Mouse (Mus musculus) heart, adult 2 months (tissue): ENCODE measurements around the gene Pheta1. TPM values are rescaled to one million over a fixed set of nuclear protein-coding genes. Genes with fewer than 3 reads are reported as not detected.
A peak's percentile ranks its signal among the peaks of the same experiment; 100 is the strongest.
"Not testable (repeated sequence)": the region's sequence is repeated elsewhere in the genome, so short reads cannot be mapped to it uniquely, and the experiment has no call there.

Experiments
- DNase-seq, 2 experiments: peaks; one replicate each; pipeline ENCODE4 v3.0.0; 2021
- H3K27ac ChIP-seq: fragments of 200-600 bp; 2 replicates; pipeline ENCODE4 v1.8.1; 2022
- H3K27me3 ChIP-seq: fragments of 200-500 bp; 2 replicates; pipeline ENCODE4 v1.6.1; 2012; ENCODE audit warnings: mild to moderate bottlenecking, low read length, inconsistent platforms, mixed read lengths; ENCODE audit not compliant: control insufficient read depth, insufficient read depth
- H3K36me3 ChIP-seq: fragments of 200-500 bp; 2 replicates; pipeline ENCODE4 v1.6.1; 2012; ENCODE audit warnings: low read length, inconsistent platforms; ENCODE audit not compliant: control insufficient read depth, insufficient read depth
- H3K4me1 ChIP-seq: fragments of 200-500 bp; 2 replicates; pipeline ENCODE4 v1.6.1; 2011; ENCODE audit warnings: low read length; ENCODE audit not compliant: control insufficient read depth, insufficient read depth
- H3K4me3 ChIP-seq: fragments of 200-600 bp; 2 replicates; pipeline ENCODE4 v1.8.1; 2022
- H3K79me2 ChIP-seq: fragments of 200-500 bp; replicated peaks from 2 replicates; pipeline ENCODE4 v1.6.1; 2012; ENCODE audit warnings: mild to moderate bottlenecking, inconsistent platforms, low read length, moderate library complexity, mixed read lengths; ENCODE audit not compliant: control insufficient read depth, insufficient read depth
- H3K9ac ChIP-seq: fragments of 200-500 bp; 2 replicates; pipeline ENCODE4 v1.6.1; 2012; ENCODE audit warnings: low read depth, mild to moderate bottlenecking, control low read depth, inconsistent platforms, low read length, mixed read lengths
- CTCF ChIP-seq: fragments of 200-600 bp; IDR thresholded peaks from 2 replicates; pipeline ENCODE4 v1.8.1; 2022; ENCODE audit warnings: antibody characterized with exemption, mild to moderate bottlenecking, moderate library complexity
- EP300 ChIP-seq: fragments of 200-500 bp; IDR thresholded peaks from 2 replicates; pipeline ENCODE4 v1.6.1; 2011; ENCODE audit warnings: low read depth, low read length, control low read depth; ENCODE audit not compliant: insufficient read depth
- POLR2A ChIP-seq: fragments of 200-500 bp; IDR thresholded peaks from 2 replicates; pipeline ENCODE4 v1.6.1; 2011; ENCODE audit warnings: mild to moderate bottlenecking, low read depth, low read length, control low read depth; ENCODE audit not compliant: insufficient read depth
- WGBS: fragments of 180-500 bp; shearing (Covaris S2); methylation state at CpG from one replicate; pipeline ENCODE4 v1.1.7; 2018; 5-methylcytosine and 5-hydroxymethylcytosine counted together
- intact Hi-C: fragments of 180-260 bp; cut with DNase I; formaldehyde crosslinking; loops from one replicate; pipeline ENCODE4 v1.15.1; 2025
- polyA plus RNA-seq: library from polyadenylated mRNA; depleted of rRNA; stranded (reverse); fragments of >200 nt; gene quantifications from 2 replicates; pipeline ENCODE4 v1.2.3, GENCODE M21; 2012
- total RNA-seq, 2 experiments: library from RNA; stranded (reverse); gene quantifications; 2 replicates each; pipeline ENCODE4 v1.2.3; 2021

The Pheta1 gene
- total and polyA plus RNA-seq, 3 experiments = 9.3 to 12.5 (median 9.3) TPM

DNA sequence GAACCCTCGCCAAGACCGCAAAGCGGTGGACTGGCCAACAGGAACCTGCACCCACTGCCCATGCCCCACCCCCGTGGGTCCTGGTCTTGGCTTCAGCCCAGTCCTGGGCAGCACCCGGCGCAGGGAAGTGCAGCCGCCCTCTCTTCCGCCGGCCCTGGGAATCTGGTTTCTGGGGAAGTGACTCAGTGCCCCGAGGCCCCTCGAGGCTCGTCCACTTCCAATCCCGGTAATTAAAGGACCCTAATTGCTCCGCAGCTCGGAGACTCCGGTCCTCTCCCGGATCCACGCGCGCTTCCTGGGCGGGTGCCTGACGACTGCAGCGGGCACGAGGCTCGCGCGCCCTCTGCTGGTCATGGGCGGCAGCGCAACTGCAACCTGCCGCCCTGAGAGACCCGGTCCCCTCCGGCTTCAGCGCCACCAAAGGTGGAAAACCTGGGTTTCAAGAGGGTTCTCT is 6.1 kb upstream of the Pheta1 start:
- WGBS = under 1% methylated on average over 33 of the region's 33 CpGs
- H3K79me2 ChIP-seq = no peaks in the 10 kb centered on the region
- peak overlapping the region; percentile 8 for H3K9ac ChIP-seq
- peaks cover 13% of the 10 kb centered on the region for H3K4me1 ChIP-seq
- no peaks in the 10 kb centered on the region for H3K36me3 ChIP-seq
- no peaks in the 10 kb centered on the region for H3K27me3 ChIP-seq
- intact Hi-C loops = loop anchor here (1.0 to 10.0 kb wide), 3 partner anchors 27 to 215 kb away; no protein-coding TSS in a partner anchor
- 0 out of 2 replicates have a peak, but pooled peaks have one; percentile 74 for TF ChIP-seq EP300
- no peak; the same call in 1 of the 2 replicates for TF ChIP-seq CTCF
- TF ChIP-seq POLR2A = peak; percentile 38; the same call in 1 of the 2 replicates
- peak; percentile 91 to 94 for DNase-seq
- H3K4me3 ChIP-seq = peak overlapping the region; percentile 56
- H3K27ac ChIP-seq = peak overlapping the region; percentile 52

DNA sequence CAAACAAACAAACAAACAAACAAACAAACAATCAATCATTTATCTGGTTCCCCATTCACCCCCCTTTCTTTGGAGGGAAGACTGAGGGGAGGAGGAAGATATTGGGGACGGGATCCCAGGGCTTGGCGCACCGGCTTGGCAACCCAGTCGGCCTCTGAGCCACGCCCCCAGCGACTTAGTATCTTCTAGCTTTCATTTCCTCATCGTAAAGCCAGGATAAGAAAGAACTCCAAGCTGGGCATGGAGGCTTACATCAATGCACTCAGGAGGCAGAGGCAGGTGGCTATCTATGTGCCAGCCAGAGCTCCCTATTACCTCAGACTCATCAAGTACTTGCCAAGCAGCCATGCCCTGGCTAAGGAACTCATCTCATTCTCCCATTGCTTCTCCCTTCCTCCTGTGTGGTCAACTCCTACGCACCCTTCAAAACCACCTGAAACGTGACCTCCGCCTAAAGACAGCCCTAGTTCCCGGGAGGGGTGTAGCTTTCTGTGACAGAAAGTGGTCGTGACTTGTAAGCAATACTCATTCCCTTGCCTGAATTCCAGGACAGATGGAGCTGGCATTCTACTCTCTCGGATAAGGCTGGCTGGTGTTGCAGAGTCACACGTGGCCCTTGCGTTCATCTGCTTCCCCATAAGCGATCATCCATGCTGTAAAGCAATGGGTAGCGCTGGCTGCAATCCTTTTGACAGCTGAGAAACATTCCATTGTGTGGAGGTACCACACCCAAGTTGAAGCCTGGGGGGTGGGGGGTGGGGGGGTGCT is 5.5 kb upstream of the Pheta1 start:
- H3K9ac ChIP-seq = no peak overlapping the region

DNA sequence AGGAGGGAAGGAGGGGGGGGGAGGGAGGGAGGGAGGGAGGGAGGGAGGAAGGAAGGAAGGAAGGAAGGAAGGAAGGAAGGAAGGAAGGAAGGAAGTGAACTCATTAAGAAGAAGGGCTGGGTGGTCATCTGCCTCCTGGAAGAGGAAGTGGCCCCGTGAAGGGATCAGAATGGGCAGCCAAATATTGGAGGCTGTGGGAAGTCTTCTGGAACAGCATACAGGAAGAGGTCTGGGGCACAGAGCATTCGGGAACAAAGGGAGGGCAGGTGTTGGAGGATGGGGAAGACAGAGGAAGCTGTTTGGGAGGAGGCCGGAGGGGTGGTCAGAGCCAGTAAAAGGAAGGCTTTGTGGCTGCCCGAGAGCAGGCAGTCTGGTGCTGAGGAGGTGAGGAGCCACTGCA is 3.4 kb upstream of the Pheta1 start:
- WGBS = 26% methylated on average over 4 of the region's 4 CpGs
- peak in 1 of 2 experiments; percentile 18 for DNase-seq
- peaks cover 17% of the 10 kb centered on the region for H3K4me1 ChIP-seq
- no peaks in the 10 kb centered on the region for H3K36me3 ChIP-seq
- H3K4me3 ChIP-seq = no peak overlapping the region
- TF ChIP-seq EP300 (no peak), CTCF (no peak), POLR2A (no peak)
- no peak overlapping the region for H3K27ac ChIP-seq
- intact Hi-C loops = loop anchor here (10.0 kb wide), 1 partner anchor 51 kb away; no protein-coding TSS in a partner anchor
- H3K27me3 ChIP-seq = no peaks in the 10 kb centered on the region
- no peak overlapping the region for H3K9ac ChIP-seq
- H3K79me2 ChIP-seq = no peaks in the 10 kb centered on the region; the same call in 1 of the 2 replicates

More for the DNA sequence above, 5.5 kb upstream of the Pheta1 start:
- Histone ChIP-seq H3K36me3 (no peaks in the 10 kb centered on the region), H3K79me2 (no peaks in the 10 kb centered on the region), H3K27ac (peak overlapping the region; percentile 52), H3K27me3 (no peaks in the 10 kb centered on the region), H3K4me3 (peak overlapping the region; percentile 56), H3K4me1 (peaks cover 14% of the 10 kb centered on the region)
- TF ChIP-seq EP300 (no peak), POLR2A (no peak), CTCF (no peak)
- intact Hi-C loops = loop anchor here (5.0 to 10.0 kb wide), 2 partner anchors 49 to 216 kb away; no protein-coding TSS in a partner anchor
- DNase-seq = peak in 1 of 2 experiments; percentile 51
- WGBS = 10% methylated on average over 17 of the region's 17 CpGs

DNA sequence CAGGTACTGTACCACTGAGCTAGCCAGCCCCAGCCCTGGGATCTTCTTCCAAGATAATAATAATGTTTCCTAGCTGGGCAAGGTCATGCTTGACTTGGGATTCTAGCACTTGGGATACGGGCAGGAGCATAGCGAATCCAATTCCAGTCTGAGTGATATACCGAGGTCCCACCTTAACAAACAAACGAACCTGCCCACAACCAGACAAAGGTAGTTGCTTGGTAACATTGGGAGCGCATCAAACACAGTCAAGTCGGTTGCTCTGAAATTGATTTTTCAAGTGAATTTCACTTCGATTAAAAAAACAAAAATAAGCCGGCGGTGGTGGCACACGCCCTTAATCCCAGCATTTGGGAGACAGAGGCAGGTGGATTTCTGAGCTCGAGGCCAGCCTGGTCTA is 2.5 kb upstream of the Pheta1 start:
- Histone ChIP-seq H3K4me3 (no peak overlapping the region), H3K4me1 (peaks cover 19% of the 10 kb centered on the region), H3K27me3 (no peaks in the 10 kb centered on the region), H3K79me2 (no peaks in the 10 kb centered on the region; the same call in 1 of the 2 replicates), H3K9ac (no peak overlapping the region), H3K36me3 (no peaks in the 10 kb centered on the region), H3K27ac (no peak overlapping the region)
- intact Hi-C loops = loop anchor here (10.0 kb wide), 1 partner anchor 52 kb away; no protein-coding TSS in a partner anchor
- DNase-seq = no peak
- 87% methylated on average over 11 of the region's 11 CpGs for WGBS
- TF ChIP-seq EP300 (no peak), POLR2A (no peak), CTCF (no peak)

DNA sequence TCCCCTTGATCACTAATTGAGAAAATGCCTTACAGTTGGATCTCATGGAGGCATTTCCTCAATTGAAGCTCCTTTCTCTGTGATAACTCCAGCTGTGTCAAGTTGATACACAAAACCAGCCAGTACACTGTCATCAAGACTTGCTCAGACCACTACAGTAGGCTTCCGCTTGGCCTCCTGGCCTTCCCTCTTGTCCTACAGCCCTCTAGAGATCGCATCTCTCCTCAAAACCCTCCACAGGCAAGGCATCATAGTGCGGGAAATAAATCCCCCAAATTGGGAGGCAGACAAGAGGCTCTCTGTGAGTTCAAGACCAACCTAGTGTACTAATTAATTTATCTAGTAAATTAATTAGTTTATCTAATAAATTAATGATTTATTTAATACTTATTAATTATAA is 1.5 kb upstream of the Pheta1 start:
- not testable (repeated sequence) for H3K9ac ChIP-seq, H3K36me3 ChIP-seq, H3K79me2 ChIP-seq, H3K4me3 ChIP-seq, H3K27me3 ChIP-seq, H3K27ac ChIP-seq, DNase-seq
- intact Hi-C loops = loop anchor here (10.0 kb wide), 1 partner anchor 52 kb away; no protein-coding TSS in a partner anchor
- H3K4me1 ChIP-seq = peaks cover 18% of the 10 kb centered on the region
- WGBS = 89% methylated on average over 3 of the region's 3 CpGs

GRCm38 (mm10) chr5:121848035-121848519 is 707 bp upstream of the Pheta1 start:
- H3K9ac ChIP-seq = peak overlapping the region; percentile 52
- WGBS = under 1% methylated on average over 17 of the region's 17 CpGs
- intact Hi-C loops = loop anchor here (10.0 kb wide), 1 partner anchor 53 kb away; no protein-coding TSS in a partner anchor
- peak overlapping the region; percentile 81 for H3K4me3 ChIP-seq
- TF ChIP-seq CTCF (peak; percentile 58), EP300 (no peak), POLR2A (peak; percentile 55; the same call in 1 of the 2 replicates)
- H3K4me1 ChIP-seq = peaks cover 15% of the 10 kb centered on the region
- no peaks in the 10 kb centered on the region; the same call in 1 of the 2 replicates for H3K79me2 ChIP-seq
- H3K27ac ChIP-seq = peak overlapping the region; percentile 81
- H3K36me3 ChIP-seq = no peaks in the 10 kb centered on the region
- no peaks in the 10 kb centered on the region for H3K27me3 ChIP-seq
- DNase-seq = peak; percentile 74 to 77
